8 mouse cellular contexts compared by ENCODE assay signal in genomic region chr4:144893561-144894486, GRCm38 (mm10). TPM values are rescaled to one million over a fixed set of nuclear protein-coding genes. Genes with fewer than 3 reads are reported as not detected.
DNase-seq lines count a peak whose midpoint lies in the region; ATAC-seq and TF ChIP-seq lines count a peak whose summit lies in the region.

No protein-coding gene starts in this region.

- WGBS in embryonic facial prominence, embryonic 13.5 days, result under 1% methylated on average over 44 of the region's 44 CpGs
- WGBS in midbrain, embryonic 10.5 days, result under 1% methylated on average over 44 of the region's 44 CpGs
- under 1% methylated on average over 44 of the region's 44 CpGs for WGBS in stomach, embryonic 14.5 days

- no peak for ATAC-seq in embryonic facial prominence, embryonic 13.5 days (ENCODE audit: insufficient number of reproducible peaks, insufficient read depth, low FRiP score, low TSS enrichment, low read depth)
- no peak; the same call in 1 of the 2 replicates for ATAC-seq in stomach, embryonic 14.5 days (ENCODE audit: insufficient number of reproducible peaks, insufficient read depth, low FRiP score, low read depth)

- H3K4me2 ChIP-seq in embryonic facial prominence, embryonic 13.5 days, result peak overlapping the region; percentile 92
- H3K4me2 ChIP-seq in stomach, embryonic 14.5 days (replicated peaks; ENCODE audit: low read depth, low read length), result peak overlapping the region; percentile 61

- no peaks in the 10 kb centered on the region for H3K79me2 ChIP-seq in C2C12 (ENCODE audit: control insufficient read depth, insufficient read depth)

- peaks cover 55% of the 10 kb centered on the region for H3K4me1 ChIP-seq in embryonic facial prominence, embryonic 13.5 days
- peaks cover 48% of the 10 kb centered on the region for H3K4me1 ChIP-seq in midbrain, embryonic 10.5 days
- peaks cover 28% of the 10 kb centered on the region for H3K4me1 ChIP-seq in stomach, embryonic 14.5 days (ENCODE audit: control insufficient read depth, insufficient read depth, low read length)

- H3K9me3 ChIP-seq in embryonic facial prominence, embryonic 13.5 days, result no peaks in the 10 kb centered on the region
- no peaks in the 10 kb centered on the region for H3K9me3 ChIP-seq in midbrain, embryonic 10.5 days (replicated peaks)
- H3K9me3 ChIP-seq in stomach, embryonic 14.5 days (ENCODE audit: control insufficient read depth, low read depth, low read length), result no peaks in the 10 kb centered on the region

- no peaks in the 10 kb centered on the region for H3K79me3 ChIP-seq in C2C12 (ENCODE audit: low read depth)

- H3K27me3 ChIP-seq in C2C12 (ENCODE audit: control insufficient read depth, insufficient read depth, insufficient read length), result no peaks in the 10 kb centered on the region
- H3K27me3 ChIP-seq in embryonic facial prominence, embryonic 13.5 days, result peaks cover 4% of the 10 kb centered on the region
- H3K27me3 ChIP-seq in midbrain, embryonic 10.5 days (ENCODE audit: low read depth, poor library complexity, severe bottlenecking), result peaks cover 42% of the 10 kb centered on the region
- no peaks in the 10 kb centered on the region for H3K27me3 ChIP-seq in stomach, embryonic 14.5 days (ENCODE audit: control insufficient read depth, insufficient read depth, low read length)

- DNase-seq in Muller cell, postnatal 12 days (ENCODE audit: inconsistent ontology term), result peak; percentile 50
- peak; percentile 77 to 78 for DNase-seq in heart, postnatal 10 days
- peak; percentile 80 to 87 for DNase-seq in kidney, postnatal 25 days
- peak; percentile 40 for DNase-seq in midbrain, embryonic 10.5 days (ENCODE audit: low spot score)
- no peak for DNase-seq in layer of hippocampus, adult 18-20 months (ENCODE audit: low spot score in 2 of 2)

- TF ChIP-seq CTCF in C2C12 (IDR thresholded peaks at IDR 0.05; ENCODE audit: control insufficient read depth, insufficient read depth, insufficient read length), result no peak

- H3ac ChIP-seq in C2C12 (ENCODE audit: control insufficient read depth, insufficient read length, low read depth), result peak overlapping the region; percentile 7

- intact Hi-C loops in heart, postnatal 10 days (cut with DNase I), result loop anchor here (1.0 to 10.0 kb wide), 6 partner anchors 37 to 393 kb away; partner anchors contain the start of gene Vps13d

- H3K4me3 ChIP-seq in C2C12 (ENCODE audit: insufficient read depth, poor library complexity, severe bottlenecking), result peak overlapping the region; percentile 14
- peak overlapping the region; percentile 60 for H3K4me3 ChIP-seq in embryonic facial prominence, embryonic 13.5 days
- H3K4me3 ChIP-seq in midbrain, embryonic 10.5 days, result peak overlapping the region; percentile 60
- H3K4me3 ChIP-seq in stomach, embryonic 14.5 days (ENCODE audit: low read depth, low read length), result peak overlapping the region; percentile 79

- H3K36me3 ChIP-seq in C2C12 (ENCODE audit: control insufficient read depth, insufficient read depth), result no peaks in the 10 kb centered on the region
- H3K36me3 ChIP-seq in embryonic facial prominence, embryonic 13.5 days, result peaks cover 6% of the 10 kb centered on the region
- no peaks in the 10 kb centered on the region for H3K36me3 ChIP-seq in midbrain, embryonic 10.5 days
- no peaks in the 10 kb centered on the region; the same call in 1 of the 2 replicates for H3K36me3 ChIP-seq in stomach, embryonic 14.5 days (ENCODE audit: control insufficient read depth, insufficient read depth, low read length)

- peak overlapping the region; percentile 82 for H3K27ac ChIP-seq in embryonic facial prominence, embryonic 13.5 days
- H3K27ac ChIP-seq in midbrain, embryonic 10.5 days (replicated peaks), result peak overlapping the region; percentile 17; the same call in 1 of the 2 replicates
- peak overlapping the region; percentile 92 for H3K27ac ChIP-seq in stomach, embryonic 14.5 days (ENCODE audit: low read length)

- peak overlapping the region; percentile 76 for H3K9ac ChIP-seq in embryonic facial prominence, embryonic 13.5 days
- peak overlapping the region; percentile 80 for H3K9ac ChIP-seq in stomach, embryonic 14.5 days (replicated peaks; ENCODE audit: low read depth, low read length)

TF ChIP-seq in C2C12, 6 proteins besides CTCF, POLR2A, EP300 and RAD21:
- no peak for TF ChIP-seq USF1 (IDR thresholded peaks at IDR 0.05; ENCODE audit: low read depth)
- TF ChIP-seq CEBPB (IDR thresholded peaks at IDR 0.05; ENCODE audit: low read depth), result no peak
- no peak for TF ChIP-seq FOSL1 (IDR thresholded peaks at IDR 0.05; ENCODE audit: insufficient read depth, low read length, poor library complexity, severe bottlenecking)
- TF ChIP-seq MAX (IDR thresholded peaks at IDR 0.05), result no peak
- no peak for TF ChIP-seq MYOG (IDR thresholded peaks at IDR 0.05; ENCODE audit: control insufficient read depth, extremely low read depth, insufficient read length)
- no peak for TF ChIP-seq MYOD1 (IDR thresholded peaks at IDR 0.05; ENCODE audit: control insufficient read depth, insufficient read length, low read depth)

RNA-seq across cellular contexts. Expression of gene Dhrs3, which starts 1.2 kb away (rescaled TPM):
- 5.0 TPM for polyA plus RNA-seq in C2C12 (2012; fragmentation: generic; extraction: Trizol)
- polyA plus RNA-seq in embryonic facial prominence, embryonic 13.5 days (2015; fragmentation: Nextera tagmentation; extraction: Ambion mirVana), result 57.2 and 62.2 TPM in 2 replicates
- total RNA-seq in heart, postnatal 10 days (2021), result 10 to 100 TPM; 90.2 to 95.2 TPM
- 7.0 and 8.6 TPM in 2 replicates for polyA plus RNA-seq in midbrain, embryonic 10.5 days (2016; fragmentation: Nextera tagmentation; extraction: Ambion mirVana)
- polyA plus RNA-seq in stomach, embryonic 14.5 days (2014; fragmentation: Nextera tagmentation; extraction: Ambion mirVana), result 128 and 143 TPM in 2 replicates
- 10 to 100 TPM; 33.7 to 35.6 TPM for total RNA-seq in layer of hippocampus, adult 18-20 months (2021)

Comparison
In these comparisons a context has a peak if more than half of its experiments do, and no peak if none do; other contexts are left out.
1. H3K4me3 ChIP-seq: peak in every context shown above with its lines; median percentile 79 in stomach, embryonic 14.5 days; 60 in embryonic facial prominence, embryonic 13.5 days; 60 in midbrain, embryonic 10.5 days; 14 in C2C12.
2. DNase-seq: peak in Muller cell, postnatal 12 days (single experiment), heart, postnatal 10 days (2 of 2), kidney, postnatal 25 days (2 of 2) and midbrain, embryonic 10.5 days (single experiment); none in layer of hippocampus, adult 18-20 months (0 of 2).
3. H3K27ac ChIP-seq: peak in every context shown above with its lines; median percentile 92 in stomach, embryonic 14.5 days; 82 in embryonic facial prominence, embryonic 13.5 days; 17 in midbrain, embryonic 10.5 days.